Mouse (Mus musculus) heart, embryonic 16.5 days (tissue): ENCODE measurements around the gene Mall. TPM values are rescaled to one million over a fixed set of nuclear protein-coding genes. Genes with fewer than 3 reads are reported as not detected.

ENCODE experiments used
- ATAC-seq: fragments of 200-750 bp; cut with Nextera tagmentation; replicated peaks from 2 replicates; pipeline ENCODE4 v1.8.0; 2017; ENCODE audit warnings: moderate number of reproducible peaks; ENCODE audit not compliant: insufficient read depth, low FRiP score; ENCODE audit errors: extremely low read depth
- H3K27ac ChIP-seq: fragments of 300-500 bp; sonication (generic); 2 replicates; pipeline ENCODE4 v1.5.1; 2014; ENCODE audit warnings: mild to moderate bottlenecking, low read length, control low read depth, moderate library complexity
- H3K27me3 ChIP-seq: fragments of 300-500 bp; sonication (generic); 2 replicates; pipeline ENCODE4 v1.6.1; 2014; ENCODE audit warnings: low read length, mixed read lengths; ENCODE audit not compliant: control insufficient read depth, insufficient read depth
- H3K36me3 ChIP-seq: fragments of 300-500 bp; sonication (generic); 2 replicates; pipeline ENCODE4 v1.6.1; 2014; ENCODE audit not compliant: control insufficient read depth, insufficient read depth
- H3K4me1 ChIP-seq: fragments of 300-500 bp; sonication (generic); 2 replicates; pipeline ENCODE4 v1.6.1; 2014; ENCODE audit warnings: low read length, mixed read lengths; ENCODE audit not compliant: control insufficient read depth, insufficient read depth
- H3K4me2 ChIP-seq: fragments of 300-500 bp; sonication (generic); 2 replicates; pipeline ENCODE4 v1.6.1; 2014; ENCODE audit warnings: low read depth, mild to moderate bottlenecking, control low read depth, low read length
- H3K4me3 ChIP-seq: fragments of 300-500 bp; sonication (generic); 2 replicates; pipeline ENCODE4 v1.5.1; 2014; ENCODE audit warnings: mild to moderate bottlenecking, control low read depth, low read length
- H3K9ac ChIP-seq: fragments of 300-500 bp; sonication (generic); 2 replicates; pipeline ENCODE4 v1.6.1; 2014; ENCODE audit warnings: low read length, control low read depth
- H3K9me3 ChIP-seq: fragments of 300-500 bp; sonication (generic); replicated peaks from 2 replicates; pipeline ENCODE4 v1.6.1; 2016; ENCODE audit warnings: low read length; ENCODE audit not compliant: control insufficient read depth
- WGBS: fragments of 180-500 bp; shearing (Covaris S2); extraction: QIAGEN DNeasy Blood & Tissue Kit; methylation state at CpG from one replicate; pipeline ENCODE4 v1.1.7; 2014; 5-methylcytosine and 5-hydroxymethylcytosine counted together
- polyA plus RNA-seq: library from polyadenylated mRNA; unstranded; fragments of >200 nt; fragmentation: Nextera tagmentation; extraction: Ambion mirVana; gene quantifications from 2 replicates; pipeline ENCODE4 v1.2.1, GENCODE M21; 2015

Gene Mall
- polyA plus RNA-seq, 1 experiment from 2014 or later, result 9.5 TPM

DNA sequence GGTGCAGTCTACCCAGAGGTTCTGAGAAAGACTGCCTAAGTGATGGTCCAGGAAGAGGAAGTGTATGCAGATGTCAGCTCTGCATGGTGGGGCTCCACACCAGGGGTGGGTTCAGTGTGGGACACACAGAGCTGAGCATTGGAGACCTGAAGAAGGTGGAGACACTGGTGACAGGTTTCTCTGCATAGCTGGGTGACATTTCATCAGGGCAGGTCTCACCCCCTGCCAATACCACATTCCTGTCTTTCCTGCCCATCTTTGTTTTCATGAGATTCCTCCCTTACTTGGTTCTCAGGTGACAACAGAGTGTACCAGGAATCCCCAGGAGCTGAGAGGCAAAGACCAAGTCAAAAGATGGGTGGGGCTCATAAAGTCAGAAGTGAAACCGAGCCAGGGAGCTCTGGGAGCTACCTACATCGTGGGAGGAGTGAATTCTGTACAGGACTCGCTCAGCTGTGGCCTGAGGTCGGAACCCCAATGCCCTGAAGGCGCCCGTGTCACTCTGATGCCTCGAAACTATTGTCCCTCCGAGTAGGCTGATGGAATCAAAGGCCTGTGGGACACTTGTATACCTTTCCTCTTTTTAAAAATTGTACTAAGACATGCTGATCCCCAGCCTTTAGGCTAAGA, 10.8 kb downstream of the Mall start:
- Histone ChIP-seq H3K4me1 (peaks cover 12% of the 10 kb centered on the region), H3K27ac (no peak overlapping the region), H3K4me3 (no peak overlapping the region), H3K9me3 (no peaks in the 10 kb centered on the region), H3K9ac (no peak overlapping the region), H3K27me3 (no peaks in the 10 kb centered on the region; the same call in 1 of the 2 replicates), H3K4me2 (no peak overlapping the region), H3K36me3 (no peaks in the 10 kb centered on the region)
- no peak for ATAC-seq
- 69% methylated on average over 8 of the region's 8 CpGs for WGBS

GRCm38 (mm10) chr2:127714726-127715125, 15.0 kb downstream of the Mall start:
- Histone ChIP-seq H3K27ac (no peak overlapping the region), H3K36me3 (no peaks in the 10 kb centered on the region), H3K4me2 (no peak overlapping the region), H3K4me1 (no peaks in the 10 kb centered on the region), H3K4me3 (no peak overlapping the region), H3K9ac (no peak overlapping the region), H3K27me3 (no peaks in the 10 kb centered on the region; the same call in 1 of the 2 replicates), H3K9me3 (no peaks in the 10 kb centered on the region)
- WGBS, result 81% methylated on average over 3 of the region's 3 CpGs
- no peak for ATAC-seq

GRCm38 (mm10) chr2:127708792-127709191, 20.9 kb downstream of the Mall start:
- Histone ChIP-seq H3K9me3 (no peaks in the 10 kb centered on the region), H3K27me3 (no peaks in the 10 kb centered on the region), H3K4me2 (no peak overlapping the region), H3K27ac (no peak overlapping the region), H3K9ac (no peak overlapping the region), H3K4me1 (no peaks in the 10 kb centered on the region), H3K4me3 (no peak overlapping the region), H3K36me3 (no peaks in the 10 kb centered on the region)
- no peak for ATAC-seq
- WGBS, result 79% methylated on average over 3 of the region's 3 CpGs

DNA sequence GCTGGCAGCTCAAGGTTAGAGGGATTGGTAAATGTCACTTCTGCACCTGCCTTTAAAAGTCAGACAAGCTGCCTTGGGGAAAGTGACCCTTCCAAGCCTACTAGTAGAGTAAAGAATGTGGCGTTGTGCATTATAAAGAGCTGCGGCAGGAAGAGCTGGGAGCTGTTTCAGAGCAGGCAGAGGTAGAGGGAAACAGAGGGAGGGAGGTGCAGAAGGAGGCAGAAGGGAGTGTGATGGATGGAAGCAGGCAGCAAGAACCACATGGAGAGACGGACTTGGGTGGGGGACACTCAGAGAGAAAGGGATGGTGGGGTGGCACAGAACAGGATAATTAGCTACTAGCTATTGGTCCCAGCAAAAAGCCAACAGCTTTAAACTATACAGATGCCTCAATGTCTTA, 21.7 kb downstream of the Mall start:
- H3K4me3 ChIP-seq, result no peak overlapping the region
- H3K9me3 ChIP-seq, result no peaks in the 10 kb centered on the region
- H3K4me1 ChIP-seq, result no peaks in the 10 kb centered on the region
- ATAC-seq, result no peak
- H3K4me2 ChIP-seq, result no peak overlapping the region
- H3K9ac ChIP-seq, result no peak overlapping the region
- no peaks in the 10 kb centered on the region for H3K36me3 ChIP-seq
- no peak overlapping the region for H3K27ac ChIP-seq
- WGBS, result 55% methylated on average over 3 of the region's 3 CpGs
- H3K27me3 ChIP-seq, result no peaks in the 10 kb centered on the region

- Histone ChIP-seq H3K27ac (no peak overlapping the region), H3K4me3 (no peak overlapping the region), H3K27me3 (no peaks in the 10 kb centered on the region), H3K36me3 (no peaks in the 10 kb centered on the region), H3K4me1 (no peaks in the 10 kb centered on the region), H3K9me3 (no peaks in the 10 kb centered on the region), H3K9ac (no peak overlapping the region), H3K4me2 (no peak overlapping the region)
- ATAC-seq, result no peak
- WGBS, result 80% methylated on average over 6 of the region's 6 CpGs
Measured at GRCm38 (mm10) chr2:127705267-127705666, 24.5 kb downstream of the Mall start.

- 78% methylated on average over 4 of the region's 4 CpGs for WGBS
- H3K9me3 ChIP-seq, result no peaks in the 10 kb centered on the region
- peak overlapping the region; percentile 25; the same call in 1 of the 2 replicates for H3K4me2 ChIP-seq
- no peak overlapping the region for H3K27ac ChIP-seq
- peaks cover 2% of the 10 kb centered on the region; the same call in 1 of the 2 replicates for H3K27me3 ChIP-seq
- H3K9ac ChIP-seq, result no peak overlapping the region
- no peak overlapping the region for H3K4me3 ChIP-seq
- H3K36me3 ChIP-seq, result no peaks in the 10 kb centered on the region
- no peaks in the 10 kb centered on the region; the same call in 1 of the 2 replicates for H3K4me1 ChIP-seq
- ATAC-seq, result no peak
Measured at GRCm38 (mm10) chr2:127689239-127689638, 40.5 kb downstream of the Mall start.

GRCm38 (mm10) chr2:127683687-127684331, 45.9 kb downstream of the Mall start:
- WGBS, result 38% methylated on average over 12 of the region's 12 CpGs
- peak; percentile 52; the same call in 1 of the 2 replicates for ATAC-seq
- Histone ChIP-seq H3K27ac (no peak overlapping the region), H3K4me3 (no peak overlapping the region), H3K4me1 (no peaks in the 10 kb centered on the region), H3K27me3 (peaks cover 2% of the 10 kb centered on the region; the same call in 1 of the 2 replicates), H3K4me2 (no peak overlapping the region), H3K36me3 (no peaks in the 10 kb centered on the region), H3K9ac (no peak overlapping the region), H3K9me3 (no peaks in the 10 kb centered on the region)

GRCm38 (mm10) chr2:127667843-127668506, 61.8 kb downstream of the Mall start:
- Histone ChIP-seq H3K27me3 (no peaks in the 10 kb centered on the region), H3K4me2 (no peak overlapping the region), H3K36me3 (no peaks in the 10 kb centered on the region), H3K4me3 (no peak overlapping the region), H3K4me1 (no peaks in the 10 kb centered on the region), H3K27ac (no peak overlapping the region), H3K9ac (no peak overlapping the region), H3K9me3 (no peaks in the 10 kb centered on the region)
- no peak for ATAC-seq
- 14% methylated on average over 2 of the region's 2 CpGs for WGBS

DNA sequence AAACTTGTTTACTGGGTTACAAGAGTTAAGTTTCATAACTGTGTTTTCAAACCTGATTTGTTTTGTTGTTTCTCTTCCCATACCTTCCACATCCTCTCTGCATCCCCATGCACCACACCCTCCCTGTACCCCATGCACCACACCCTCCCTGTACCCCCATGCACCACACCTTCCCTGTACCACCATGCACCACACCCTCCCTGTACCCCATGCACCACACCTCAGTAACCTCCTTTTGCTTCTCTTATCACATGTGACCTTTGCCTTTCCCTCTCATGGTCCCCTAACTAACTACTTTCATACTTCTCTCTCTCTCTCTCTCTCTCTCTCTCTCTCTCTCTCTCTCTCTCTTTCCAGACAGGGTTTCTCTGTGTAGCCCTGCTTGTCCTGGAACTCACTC, 62.7 kb downstream of the Mall start:
- no peak overlapping the region for H3K4me3 ChIP-seq
- no peaks in the 10 kb centered on the region for H3K9me3 ChIP-seq

More for the DNA sequence above, 62.7 kb downstream of the Mall start:
- no peak overlapping the region for H3K4me2 ChIP-seq
- no peaks in the 10 kb centered on the region for H3K36me3 ChIP-seq
- H3K9ac ChIP-seq, result no peak overlapping the region
- ATAC-seq, result no peak
- H3K4me1 ChIP-seq, result no peaks in the 10 kb centered on the region
- no peak overlapping the region for H3K27ac ChIP-seq
- H3K27me3 ChIP-seq, result no peaks in the 10 kb centered on the region
